Mouse (Mus musculus) left cerebral cortex, postnatal 14 days (tissue): ENCODE measurements around the gene Cux1. TPM values are rescaled to one million over a fixed set of nuclear protein-coding genes. Genes with fewer than 3 reads are reported as not detected.

Experiments
- DNase-seq, 2 experiments: peaks; one replicate each; pipeline ENCODE4 v3.0.0; 2021 to 2022; ENCODE audit warnings: low spot score in 2 of 2, mixed read lengths in 1 of 2
- intact Hi-C: fragments of 180-260 bp; cut with DNase I; formaldehyde crosslinking; loops from one replicate; pipeline ENCODE4 v1.15.1; 2025
- microRNA-seq, 2 experiments: library from miRNA; unstranded; fragments of <30 nt; microRNA quantifications; one replicate each; pipeline ENCODE4 v1.2.0; 2022
- total RNA-seq, 2 experiments: library from RNA; stranded (reverse); gene quantifications; 2 replicates each; pipeline ENCODE4 v1.2.3; 2021

Cux1 gene
- total RNA-seq, 2 experiments from 2014 or later: 116 to 150 TPM

DNA sequence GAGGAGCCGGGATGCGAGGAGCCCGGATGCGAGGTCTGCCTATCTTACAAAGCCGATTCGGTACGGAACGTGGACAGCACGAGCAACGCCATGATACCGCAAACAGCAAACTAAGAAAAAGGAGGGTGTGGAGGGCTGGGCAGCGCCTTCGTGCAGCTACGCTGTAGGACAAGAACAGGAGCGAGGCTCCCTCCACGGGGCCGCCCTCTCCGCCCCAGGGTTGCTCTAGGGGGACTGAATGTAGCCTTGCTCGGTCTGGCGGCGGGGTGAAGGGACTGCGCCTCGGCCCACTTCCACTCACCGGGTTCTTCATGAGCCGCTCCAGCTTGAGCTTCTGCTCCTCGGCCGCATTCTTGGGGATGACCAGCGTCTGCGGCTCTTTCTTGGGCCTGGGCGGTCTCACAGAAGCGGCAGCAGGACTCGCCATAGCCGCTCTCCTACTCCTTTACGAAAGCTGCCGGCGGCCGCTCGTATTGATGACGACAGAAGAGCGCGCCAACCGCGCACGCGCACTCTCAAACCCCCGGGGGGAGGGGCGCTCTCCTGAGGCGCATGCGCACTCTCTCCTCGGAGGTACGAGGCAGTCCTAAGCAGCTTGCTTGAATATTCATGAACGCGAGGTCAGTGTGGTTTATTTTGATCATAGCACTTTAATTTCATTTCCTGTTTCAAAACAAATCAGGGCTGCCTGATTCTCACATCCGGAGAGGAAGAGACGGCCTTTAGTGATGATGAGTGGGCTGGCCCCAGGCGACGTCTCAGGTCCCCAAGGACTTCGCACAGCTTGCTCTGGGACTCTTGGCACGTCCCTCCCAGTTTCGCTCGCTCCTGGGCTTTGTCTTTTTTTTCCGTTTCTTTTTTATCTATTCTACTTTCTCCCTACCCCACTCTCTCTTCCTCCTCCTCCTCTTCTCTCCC, 368.6 kb downstream of the Cux1 start, which contains the start of gene Prkrip1:
Prkrip1 (minus strand) TSS at position 490 of the 918 bp plus-strand sequence.
- intact Hi-C loops: no loop called here
- peak; percentile 95 to 96 for DNase-seq

Small RNAs within 50 kb of the gene (microRNA-seq; reads per million reads assigned to microRNA genes)
- 0 reads per million in 2 experiments for gene Mir721

Other genes starting within 250 kb of the Cux1 start
- not detected for gene Myl10, start 125.7 kb upstream of the Cux1 start, total RNA-seq